Mouse (Mus musculus) midbrain, embryonic 10.5 days (tissue): ENCODE results near the gene BC048679. TPM values are rescaled to one million over a fixed set of nuclear protein-coding genes. Genes with fewer than 3 reads are reported as not detected.

ENCODE experiments used
- DNase-seq: peaks from one replicate; pipeline ENCODE4 v3.0.0-alpha.2; 2017; ENCODE audit warnings: low spot score
- H3K27ac ChIP-seq: fragments of 300-500 bp; sonication (generic); replicated peaks from 2 replicates; pipeline ENCODE4 v1.5.1; 2016; ENCODE audit warnings: mild to moderate bottlenecking
- H3K27me3 ChIP-seq: fragments of 300-500 bp; sonication (generic); 2 replicates; pipeline ENCODE4 v1.6.1; 2016; ENCODE audit warnings: low read depth, mild to moderate bottlenecking; ENCODE audit not compliant: poor library complexity, severe bottlenecking
- H3K36me3 ChIP-seq: fragments of 300-500 bp; sonication (generic); 2 replicates; pipeline ENCODE4 v1.6.1; 2016; ENCODE audit warnings: mild to moderate bottlenecking, moderate library complexity
- H3K4me1 ChIP-seq: fragments of 300-500 bp; sonication (generic); 2 replicates; pipeline ENCODE4 v1.6.1; 2016
- H3K4me3 ChIP-seq: fragments of 300-500 bp; sonication (generic); 2 replicates; pipeline ENCODE4 v1.5.1; 2016; ENCODE audit warnings: mild to moderate bottlenecking, moderate library complexity
- H3K9me3 ChIP-seq: fragments of 300-500 bp; sonication (generic); replicated peaks from 2 replicates; pipeline ENCODE4 v1.6.1; 2016; ENCODE audit warnings: mild to moderate bottlenecking
- WGBS: fragments of 180-500 bp; shearing (Covaris S2); methylation state at CpG from one replicate; pipeline ENCODE4 v1.1.7; 2016; 5-methylcytosine and 5-hydroxymethylcytosine counted together
- microRNA counts: library from miRNA; unstranded; fragments of <30 nt; microRNA quantifications from one replicate; lab custom pipeline; 2017
- polyA plus RNA-seq: library from polyadenylated mRNA; unstranded; fragments of >200 nt; fragmentation: Nextera tagmentation; extraction: Ambion mirVana; gene quantifications from 2 replicates; pipeline ENCODE4 v1.2.1, GENCODE M21; 2016

The BC048679 gene
- polyA plus RNA-seq, 1 experiment from 2014 or later = not detected

DNA sequence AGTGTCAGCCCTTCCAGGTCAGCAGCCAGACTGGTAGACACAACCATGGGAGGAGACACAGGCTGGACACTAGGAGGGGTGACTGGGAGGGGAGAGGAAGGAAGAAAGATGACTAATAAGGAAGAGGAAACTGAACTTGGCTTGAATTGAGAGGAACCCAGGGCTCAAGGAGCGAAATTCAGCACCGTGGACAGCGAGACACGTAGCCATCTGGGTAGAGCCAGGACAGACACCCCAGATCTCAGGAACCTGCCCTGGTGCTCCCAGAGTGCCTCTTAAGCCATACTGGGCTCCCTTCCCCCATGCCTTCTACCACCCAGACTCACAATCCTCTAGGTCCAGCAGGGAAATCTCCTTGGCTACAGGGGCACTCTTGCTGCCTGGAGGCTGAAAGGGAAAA, 34.0 kb downstream of the BC048679 start:
- Histone ChIP-seq H3K9me3 (no peaks in the 10 kb centered on the region), H3K27me3 (peaks cover 32% of the 10 kb centered on the region), H3K4me1 (no peaks in the 10 kb centered on the region), H3K4me3 (no peak overlapping the region), H3K36me3 (no peaks in the 10 kb centered on the region), H3K27ac (no peak overlapping the region)
- 5% methylated on average over 4 of the region's 4 CpGs for WGBS
- DNase-seq = peak; percentile 36

DNA sequence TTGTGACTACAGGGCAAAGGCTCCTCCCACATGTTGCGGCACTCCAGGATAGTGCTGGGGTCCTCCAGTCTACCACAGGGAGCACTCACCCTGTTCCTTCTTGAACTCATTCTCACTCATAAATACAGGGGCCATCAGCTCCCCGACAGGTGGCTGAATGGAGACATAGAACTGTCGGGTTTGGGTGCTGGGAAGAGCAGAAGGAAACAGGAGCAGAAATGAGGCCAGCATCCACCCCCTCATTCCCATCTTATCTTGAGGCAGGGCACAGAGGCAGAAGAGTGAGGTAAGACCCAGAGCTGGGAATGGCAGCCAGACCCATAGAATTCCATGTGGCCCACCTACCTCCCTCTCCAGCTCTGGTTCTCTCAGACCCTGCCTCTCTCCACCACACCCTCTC, 35.3 kb downstream of the BC048679 start:
- Histone ChIP-seq H3K4me1 (no peaks in the 10 kb centered on the region), H3K9me3 (no peaks in the 10 kb centered on the region), H3K27ac (no peak overlapping the region), H3K36me3 (no peaks in the 10 kb centered on the region), H3K4me3 (no peak overlapping the region), H3K27me3 (peaks cover 45% of the 10 kb centered on the region)
- DNase-seq = no peak
- 87% methylated on average over 3 of the region's 3 CpGs for WGBS

DNA sequence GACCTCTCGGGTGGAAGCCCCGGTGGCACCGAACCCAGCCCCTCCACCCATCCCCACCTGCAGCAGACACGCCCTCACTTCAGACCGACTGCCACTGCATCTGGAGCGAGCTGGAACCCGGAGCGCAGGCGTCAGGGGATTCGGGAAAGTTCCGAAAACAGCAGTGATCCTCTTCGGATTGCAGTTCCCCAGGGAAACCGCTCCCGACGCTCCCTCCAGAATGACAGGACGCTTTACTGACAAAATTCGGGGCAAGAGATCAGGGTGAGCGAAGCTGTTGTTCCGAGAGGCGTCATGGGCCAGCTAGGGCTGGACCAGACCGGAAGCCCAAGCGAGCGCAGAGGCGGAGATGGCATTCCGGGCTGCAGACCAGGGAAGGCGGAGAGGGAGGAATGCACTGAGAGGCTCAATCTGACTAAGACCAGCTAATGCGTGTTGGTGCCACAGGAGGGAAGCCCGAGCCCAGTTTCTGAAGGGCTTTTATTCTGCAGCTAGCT, 42.9 kb downstream of the BC048679 start, which contains the start of gene Cpeb1:
Gene Cpeb1, minus strand, starts transcription at position 311 of the 497 bp plus-strand sequence.
- peak; percentile 62 for DNase-seq
- H3K27ac ChIP-seq = peak within 1 kb of the TSS; percentile 69; the same call in 1 of the 2 replicates
- H3K9me3 ChIP-seq = no peaks in the 10 kb centered on the region
- H3K4me3 ChIP-seq = peak within 1 kb of the TSS; percentile 60
- H3K27me3 ChIP-seq = peaks cover 96% of the 10 kb centered on the region
- peaks cover 27% of the 10 kb centered on the region for H3K4me1 ChIP-seq
- 1% methylated on average over 28 of the region's 28 CpGs for WGBS
- no peaks in the 10 kb centered on the region for H3K36me3 ChIP-seq

DNA sequence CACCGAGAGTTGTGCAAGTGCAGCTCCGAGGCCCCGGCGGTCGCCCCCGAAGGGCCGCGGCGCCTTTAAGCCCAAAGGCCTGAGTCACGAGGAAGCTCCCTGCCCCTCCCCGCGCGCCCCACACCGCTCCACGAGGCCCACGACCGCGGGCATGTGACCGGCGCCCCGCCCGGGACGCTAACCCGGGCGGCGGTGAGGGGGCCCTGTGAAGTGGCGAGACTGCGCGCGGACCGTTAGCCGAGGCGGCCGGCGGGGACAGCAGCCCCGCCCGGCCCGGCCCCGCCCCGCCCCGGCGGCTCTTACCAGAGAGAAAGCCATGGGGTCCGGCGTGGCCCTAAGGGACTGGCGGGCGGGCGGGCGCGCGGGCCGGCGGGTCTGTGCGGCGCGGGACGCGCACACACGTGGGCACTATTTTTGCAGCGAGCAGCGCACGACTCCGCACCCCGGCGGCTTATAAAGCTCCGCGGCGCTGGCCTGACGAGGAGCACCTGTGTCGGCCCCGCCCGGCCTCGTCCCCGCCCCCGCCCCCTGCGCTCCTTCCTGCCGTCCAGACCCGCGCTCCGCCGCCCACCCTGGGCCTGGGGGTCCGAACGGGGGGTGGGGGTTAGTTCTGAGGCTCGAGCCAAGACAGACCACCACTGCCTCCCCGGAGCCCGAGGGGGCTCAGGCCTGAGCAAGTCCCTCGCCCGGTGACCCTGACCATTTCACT, 43.6 kb downstream of the BC048679 start:
- H3K27me3 ChIP-seq = peaks cover 91% of the 10 kb centered on the region

GRCm38 (mm10) chr7:81453443-81454274, 44.4 kb downstream of the BC048679 start:
- WGBS = 5% methylated on average over 84 of the region's 84 CpGs
- Histone ChIP-seq H3K27me3 (peaks cover 83% of the 10 kb centered on the region), H3K4me1 (peaks cover 27% of the 10 kb centered on the region), H3K4me3 (peak overlapping the region; percentile 60), H3K27ac (peak overlapping the region; percentile 69; the same call in 1 of the 2 replicates), H3K36me3 (no peaks in the 10 kb centered on the region), H3K9me3 (no peaks in the 10 kb centered on the region)
- DNase-seq = peak; percentile 70

More for the DNA sequence above, 43.6 kb downstream of the BC048679 start:
- H3K4me1 ChIP-seq = peaks cover 27% of the 10 kb centered on the region
- peak overlapping the region; percentile 60 for H3K4me3 ChIP-seq
- peak overlapping the region; percentile 69; the same call in 1 of the 2 replicates for H3K27ac ChIP-seq
- peak; percentile 43 for DNase-seq
- WGBS = 1% methylated on average over 82 of the region's 87 CpGs
- H3K9me3 ChIP-seq = no peaks in the 10 kb centered on the region
- H3K36me3 ChIP-seq = no peaks in the 10 kb centered on the region

GRCm38 (mm10) chr7:81452971-81453441, 45.1 kb downstream of the BC048679 start:
- DNase-seq = peak; percentile 56
- Histone ChIP-seq H3K4me1 (peaks cover 27% of the 10 kb centered on the region), H3K36me3 (no peaks in the 10 kb centered on the region), H3K4me3 (peak overlapping the region; percentile 60), H3K27ac (peak overlapping the region; percentile 30; the same call in 1 of the 2 replicates), H3K9me3 (no peaks in the 10 kb centered on the region), H3K27me3 (peaks cover 76% of the 10 kb centered on the region)
- 3% methylated on average over 21 of the region's 21 CpGs for WGBS

MicroRNA genes within 50 kb of the gene (microRNA counts, 519-probe panel; counts per million panel counts)
- not detected for microRNA mmu-miR-1839-3p (lab: Ali Mortazavi, UCI)
- not detected for microRNA mmu-miR-1839-5p (lab: Ali Mortazavi, UCI)

Other genes starting within 250 kb of the BC048679 start
- gene Rps17, start 153.0 kb downstream of the BC048679 start, polyA plus RNA-seq = 1,006 and 1,155 TPM in 2 replicates
- gene Cpeb1, start 42.8 kb downstream of the BC048679 start, polyA plus RNA-seq = 0.96 and 1.6 TPM in 2 replicates
- gene Ap3b2, start 4.4 kb downstream of the BC048679 start, polyA plus RNA-seq = 19.1 and 36.0 TPM in 2 replicates
- gene Fsd2, start 68.7 kb upstream of the BC048679 start, polyA plus RNA-seq = 0.07 TPM in 1 of 2 replicates, not detected in the other
- gene Whamm, start 73.0 kb upstream of the BC048679 start, polyA plus RNA-seq = 2.6 and 3.1 TPM in 2 replicates
- 11.9 and 12.9 TPM in 2 replicates for gene Homer2, start 209.2 kb upstream of the BC048679 start, polyA plus RNA-seq